Mouse (Mus musculus): ENCODE measurements around the gene Cops4. TPM values are rescaled to one million over a fixed set of nuclear protein-coding genes. Genes with fewer than 3 reads are reported as not detected.

Cops4 gene
- 19.1 and 22.9 TPM in 2 replicates for polyA plus RNA-seq (2012; rRNA removed)

GRCm38 (mm10) chr5:100518049-100519026, at the start of gene Cops4:
Cops4 (plus strand) TSS chr5:100518309.

DNA sequence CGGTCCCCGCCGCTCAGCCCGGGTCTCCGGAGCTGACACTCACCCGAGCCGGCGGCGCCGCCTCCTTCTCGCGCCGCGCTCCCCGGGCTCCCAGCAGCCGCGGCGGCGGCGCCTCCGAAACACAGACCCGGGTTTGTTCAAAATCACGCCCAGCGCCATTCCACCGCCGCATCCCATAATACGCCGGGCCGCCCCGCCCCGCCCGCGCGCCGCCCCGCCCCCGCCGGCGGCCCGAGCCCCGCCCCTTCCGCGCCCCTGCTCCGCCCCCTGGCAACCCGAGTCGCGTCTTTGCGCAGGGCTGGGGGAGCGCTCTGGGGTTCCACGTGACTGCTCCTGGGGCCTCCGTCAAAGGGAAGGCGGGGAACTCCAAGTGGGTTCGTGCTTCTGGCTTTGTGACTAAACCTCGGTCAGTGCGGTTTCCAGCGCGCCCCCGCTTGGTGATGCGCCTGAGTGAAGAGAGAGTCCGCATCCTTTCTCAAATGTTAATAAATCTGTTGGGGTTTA, 17.6 kb upstream of the Cops4 start, which contains the start of gene Lin54:
TSS of gene Lin54 (minus strand) at position 182 of the 504 bp plus-strand sequence.

GRCm38 (mm10) chr5:100572069-100572468, 54.0 kb downstream of the Cops4 start, which contains the start of gene Plac8:
Plac8 (minus strand) TSS chr5:100572245.

Other genes with a start within 250 kb of the Cops4 start
- 314 and 435 TPM in 2 replicates for gene Sec31a, start 102.1 kb upstream of the Cops4 start, polyA plus RNA-seq (2012; rRNA removed)
- 5.2 and 7.3 TPM in 2 replicates for gene Lin54, start 17.7 kb upstream of the Cops4 start, polyA plus RNA-seq (2012; rRNA removed)
- 50.6 and 73.0 TPM in 2 replicates for gene Plac8, start 53.9 kb downstream of the Cops4 start, polyA plus RNA-seq (2012; rRNA removed)
- 195 and 237 TPM in 2 replicates for gene Coq2, start 156.8 kb downstream of the Cops4 start, polyA plus RNA-seq (2012; rRNA removed)
- 2.7 and 4.0 TPM in 2 replicates for gene Hpse, start 201.4 kb downstream of the Cops4 start, polyA plus RNA-seq (2012; rRNA removed)

All from ovary, adult 2 months (tissue).